Mouse (Mus musculus) liver, embryonic 12.5 days (tissue): ENCODE data around the gene Mpg. TPM values are rescaled to one million over a fixed set of nuclear protein-coding genes. Genes with fewer than 3 reads are reported as not detected.

Experiments
- ATAC-seq: fragments of 200-750 bp; cut with Nextera tagmentation; 2 replicates; pipeline ENCODE4 v1.8.0; 2017; ENCODE audit warnings: moderate number of reproducible peaks, mild to moderate bottlenecking, moderate library complexity
- H3K27ac ChIP-seq: fragments of 300-500 bp; sonication (generic); 2 replicates; pipeline ENCODE4 v1.5.1; 2016; ENCODE audit warnings: mild to moderate bottlenecking
- H3K27me3 ChIP-seq: fragments of 300-500 bp; sonication (generic); replicated peaks from 2 replicates; pipeline ENCODE4 v1.6.1; 2016; ENCODE audit warnings: mild to moderate bottlenecking, moderate library complexity
- H3K36me3 ChIP-seq: fragments of 300-500 bp; sonication (generic); 2 replicates; pipeline ENCODE4 v1.6.1; 2016; ENCODE audit warnings: mild to moderate bottlenecking, moderate library complexity
- H3K4me1 ChIP-seq: fragments of 300-500 bp; sonication (generic); 2 replicates; pipeline ENCODE4 v1.6.1; 2016
- H3K4me2 ChIP-seq: fragments of 300-500 bp; sonication (generic); 2 replicates; pipeline ENCODE4 v1.6.1; 2016; ENCODE audit warnings: mild to moderate bottlenecking, moderate library complexity
- H3K4me3 ChIP-seq: fragments of 300-500 bp; sonication (generic); 2 replicates; pipeline ENCODE4 v1.5.1; 2016; ENCODE audit warnings: mild to moderate bottlenecking, moderate library complexity
- H3K9ac ChIP-seq: fragments of 300-500 bp; sonication (generic); 2 replicates; pipeline ENCODE4 v1.6.1; 2016; ENCODE audit warnings: mild to moderate bottlenecking, moderate library complexity
- H3K9me3 ChIP-seq: fragments of 300-500 bp; sonication (generic); replicated peaks from 2 replicates; pipeline ENCODE4 v1.6.1; 2016; ENCODE audit warnings: mild to moderate bottlenecking, moderate library complexity
- WGBS: fragments of 180-500 bp; shearing (Covaris S2); methylation state at CpG from one replicate; pipeline ENCODE4 v1.1.7; 2016; ENCODE audit not compliant: insufficient replicate concordance; 5-methylcytosine and 5-hydroxymethylcytosine counted together
- polyA plus RNA-seq: library from polyadenylated mRNA; unstranded; fragments of >200 nt; fragmentation: Nextera tagmentation; extraction: Ambion mirVana; gene quantifications from 2 replicates; pipeline ENCODE4 v1.2.1, GENCODE M21; 2016

Mpg gene
- polyA plus RNA-seq, 1 experiment from 2014 or later, result 27.2 TPM

- Histone ChIP-seq H3K4me1 (peaks cover 84% of the 10 kb centered on the region), H3K36me3 (peaks cover 7% of the 10 kb centered on the region; the same call in 1 of the 2 replicates), H3K4me2 (peak overlapping the region; percentile 81), H3K4me3 (peak overlapping the region; percentile 81), H3K27me3 (peaks cover 5% of the 10 kb centered on the region; the same call in 1 of the 2 replicates), H3K9ac (peak overlapping the region; percentile 99), H3K9me3 (no peaks in the 10 kb centered on the region), H3K27ac (peak overlapping the region; percentile 99)
- WGBS, result 27% methylated on average over 5 of the region's 5 CpGs
- ATAC-seq, result peak; percentile 91
These were observed 42.6 kb downstream of the Mpg start for GRCm38 (mm10) chr11:32268952-32269351.

GRCm38 (mm10) chr11:32271178-32271577, 44.9 kb downstream of the Mpg start:
- peak overlapping the region; percentile 33 for H3K9ac ChIP-seq
- H3K27me3 ChIP-seq, result peaks cover 11% of the 10 kb centered on the region
- WGBS, result 43% methylated on average over 4 of the region's 4 CpGs
- H3K36me3 ChIP-seq, result peaks cover 1% of the 10 kb centered on the region; the same call in 1 of the 2 replicates
- H3K9me3 ChIP-seq, result no peaks in the 10 kb centered on the region
- no peak overlapping the region for H3K4me3 ChIP-seq
- peaks cover 81% of the 10 kb centered on the region for H3K4me1 ChIP-seq
- H3K27ac ChIP-seq, result peak overlapping the region; percentile 76
- no peak for ATAC-seq
- no peak overlapping the region for H3K4me2 ChIP-seq

- Histone ChIP-seq H3K27me3 (peaks cover 59% of the 10 kb centered on the region), H3K9me3 (no peaks in the 10 kb centered on the region), H3K36me3 (no peaks in the 10 kb centered on the region), H3K4me3 (no peak within 1 kb of the TSS), H3K4me1 (peaks cover 82% of the 10 kb centered on the region), H3K9ac (peak within 1 kb of the TSS; percentile 55), H3K4me2 (0 out of 2 replicates have a peak within 1 kb of the TSS, but pooled peaks have one; percentile 2), H3K27ac (peak within 1 kb of the TSS; percentile 99)
- ATAC-seq, result peak; percentile 41
- WGBS, result 50% methylated on average over 3 of the region's 3 CpGs
These were observed 50.0 kb downstream of the Mpg start, which contains the start of gene Hba-x for GRCm38 (mm10) chr11:32276347-32276746. Gene Hba-x (plus strand): TSS chr11:32276400.

GRCm38 (mm10) chr11:32277736-32278457, 51.6 kb downstream of the Mpg start:
- H3K4me3 ChIP-seq, result no peak overlapping the region
- peak overlapping the region; percentile 99 for H3K27ac ChIP-seq
- 0 out of 2 replicates have a peak overlapping the region, but pooled peaks have one; percentile 8 for H3K4me2 ChIP-seq
- 51% methylated on average over 21 of the region's 21 CpGs for WGBS
- H3K27me3 ChIP-seq, result peaks cover 55% of the 10 kb centered on the region
- peaks cover 83% of the 10 kb centered on the region for H3K4me1 ChIP-seq
- H3K9ac ChIP-seq, result peak overlapping the region; percentile 75
- H3K36me3 ChIP-seq, result no peaks in the 10 kb centered on the region
- ATAC-seq, result no peak
- no peaks in the 10 kb centered on the region for H3K9me3 ChIP-seq

- no peak for ATAC-seq
- H3K4me1 ChIP-seq, result peaks cover 79% of the 10 kb centered on the region
- 68% methylated on average over 12 of the region's 12 CpGs for WGBS
- peaks cover 55% of the 10 kb centered on the region for H3K27me3 ChIP-seq
- H3K27ac ChIP-seq, result peak overlapping the region; percentile 99
- no peak overlapping the region for H3K4me3 ChIP-seq
- peak overlapping the region; percentile 8; the same call in 1 of the 2 replicates for H3K4me2 ChIP-seq
- peak overlapping the region; percentile 75 for H3K9ac ChIP-seq
- no peaks in the 10 kb centered on the region for H3K9me3 ChIP-seq
- H3K36me3 ChIP-seq, result no peaks in the 10 kb centered on the region
These were observed 52.2 kb downstream of the Mpg start for GRCm38 (mm10) chr11:32278458-32278957.

- Histone ChIP-seq H3K27me3 (peaks cover 53% of the 10 kb centered on the region), H3K27ac (peak overlapping the region; percentile 99), H3K4me1 (peaks cover 66% of the 10 kb centered on the region), H3K4me3 (peak overlapping the region; percentile 12; the same call in 1 of the 2 replicates), H3K4me2 (peak overlapping the region; percentile 67), H3K36me3 (no peaks in the 10 kb centered on the region), H3K9ac (peak overlapping the region; percentile 75), H3K9me3 (no peaks in the 10 kb centered on the region)
- WGBS, result 58% methylated on average over 2 of the region's 2 CpGs
- no peak for ATAC-seq
These were observed 54.3 kb downstream of the Mpg start for GRCm38 (mm10) chr11:32280646-32281045.

- peak overlapping the region; percentile 12; the same call in 1 of the 2 replicates for H3K4me3 ChIP-seq
- H3K4me1 ChIP-seq, result peaks cover 57% of the 10 kb centered on the region
- H3K9me3 ChIP-seq, result no peaks in the 10 kb centered on the region
- H3K27ac ChIP-seq, result peak overlapping the region; percentile 99
- ATAC-seq, result no peak
- no peaks in the 10 kb centered on the region for H3K36me3 ChIP-seq
- 42% methylated on average over 1 of the region's 1 CpGs for WGBS
- H3K9ac ChIP-seq, result peak overlapping the region; percentile 75
- H3K27me3 ChIP-seq, result peaks cover 44% of the 10 kb centered on the region
- peak overlapping the region; percentile 67 for H3K4me2 ChIP-seq
These were observed 55.3 kb downstream of the Mpg start for GRCm38 (mm10) chr11:32281416-32282144.

Other genes starting within 250 kb of the Mpg start
- gene Nsg2, start 226.0 kb upstream of the Mpg start, polyA plus RNA-seq, result 0.11 and 0.17 TPM in 2 replicates
- 0.22 and 0.30 TPM in 2 replicates for gene Il9r, start 26.2 kb upstream of the Mpg start, polyA plus RNA-seq
- gene Snrnp25, start 21.1 kb upstream of the Mpg start, polyA plus RNA-seq, result 103 TPM in 2 replicates
- gene Rhbdf1, start 4.2 kb upstream of the Mpg start, polyA plus RNA-seq, result 12.0 and 14.1 TPM in 2 replicates
- gene Nprl3, start 41.2 kb downstream of the Mpg start, polyA plus RNA-seq, result 34.6 and 39.1 TPM in 2 replicates
- 1,859 and 1,982 TPM in 2 replicates for gene Hba-x, start 49.9 kb downstream of the Mpg start, polyA plus RNA-seq
- gene Hba-a1, start 57.0 kb downstream of the Mpg start, polyA plus RNA-seq, result 52,845 and 54,272 TPM in 2 replicates
- gene Hbq1b, start 60.5 kb downstream of the Mpg start, polyA plus RNA-seq, result 116 and 122 TPM in 2 replicates
- gene Hba-a2, start 70.0 kb downstream of the Mpg start, polyA plus RNA-seq, result 121,851 and 123,321 TPM in 2 replicates
- gene Hbq1a, start 73.6 kb downstream of the Mpg start, polyA plus RNA-seq, result 4.2 and 5.2 TPM in 2 replicates
- 2.6 and 3.1 TPM in 2 replicates for gene Sh3pxd2b, start 121.3 kb downstream of the Mpg start, polyA plus RNA-seq
- 9.6 and 10.0 TPM in 2 replicates for gene Ubtd2, start 228.9 kb downstream of the Mpg start, polyA plus RNA-seq